Mouse (Mus musculus): Measurements from ENCODE around the gene Tnrc6a.

The Tnrc6a gene

DNA sequence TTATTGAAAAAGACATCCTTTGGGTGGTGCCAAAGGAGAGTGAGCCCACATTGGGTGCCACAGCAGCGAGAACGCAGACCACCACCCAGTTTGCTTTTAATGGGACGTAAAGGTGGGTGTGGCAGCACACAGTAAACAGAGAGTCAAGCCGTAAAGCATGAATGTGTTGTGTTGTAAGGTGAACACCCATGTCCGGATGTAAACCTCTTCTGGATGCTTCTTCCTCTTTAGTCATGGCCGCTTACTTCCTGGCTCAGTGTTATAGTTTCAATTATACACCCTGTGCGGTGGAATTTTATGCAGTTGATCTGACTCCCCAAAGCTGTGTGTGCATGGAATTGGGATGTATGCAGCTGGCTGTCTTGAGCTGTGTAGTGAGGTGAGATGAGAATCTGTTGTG is 118.6 kb downstream of the Tnrc6a start:
- no peak for DNase-seq

DNA sequence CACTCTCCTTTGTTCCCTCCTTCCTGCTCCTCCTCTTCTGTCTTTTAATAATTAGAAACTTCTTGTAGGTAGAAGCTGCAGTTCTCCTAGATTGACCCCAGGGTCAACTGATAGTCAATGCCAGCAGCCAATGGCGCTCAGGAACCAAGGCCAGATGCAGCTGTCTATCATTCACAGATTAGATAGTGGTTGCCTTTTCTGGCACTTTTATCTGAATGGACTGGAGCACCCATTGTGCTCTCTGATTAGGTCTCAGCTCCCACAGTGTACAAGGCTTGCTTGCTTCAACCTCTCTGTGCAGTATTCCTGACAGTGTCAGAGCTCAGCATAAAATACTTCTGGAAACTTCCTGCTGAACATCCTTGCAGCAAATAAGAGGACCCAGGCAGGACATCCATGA is 121.1 kb downstream of the Tnrc6a start:
- no peak for DNase-seq

All from lung, adult 18-20 months (tissue).